Mouse (Mus musculus) kidney, adult 2 months (tissue): ENCODE measurements around the gene Aire.

Source experiments
- CTCF ChIP-seq: fragments of 200-500 bp; conservative IDR thresholded peaks from 2 replicates; pipeline ENCODE4 v1.5.1; 2011; ENCODE audit warnings: low read depth, mild to moderate bottlenecking, control low read depth, low read length, moderate library complexity, mixed read lengths; ENCODE audit not compliant: insufficient read depth, insufficient read length
- POLR2A ChIP-seq: fragments of 200-500 bp; IDR thresholded peaks from one replicate; pipeline ENCODE4 v1.6.1; 2011; ENCODE audit warnings: low read depth, low read length, control low read depth

DNA sequence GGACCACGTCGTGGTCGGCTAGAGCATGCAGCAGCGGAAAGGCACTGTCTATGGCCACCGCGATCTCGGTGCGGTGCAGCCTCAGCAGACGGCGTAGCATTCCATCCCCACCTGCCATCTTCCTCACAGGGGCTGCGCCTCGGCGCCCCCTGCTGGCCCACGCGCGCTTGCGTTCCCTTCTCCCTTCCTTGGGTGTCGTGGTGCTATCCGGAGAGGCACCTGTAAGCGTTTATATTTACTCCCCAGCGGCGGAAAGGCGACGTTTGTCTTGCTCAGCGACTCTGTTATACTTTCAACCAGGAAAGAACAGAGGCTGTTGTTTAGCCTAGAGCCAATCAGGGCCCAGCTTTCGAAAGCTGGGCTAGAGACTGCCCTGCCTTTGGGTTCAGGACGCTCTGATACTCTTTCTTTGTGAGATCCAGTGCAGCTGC, at the start of gene Aire:
- TF ChIP-seq POLR2A (no peak), CTCF (peak; percentile 79)
